Mouse (Mus musculus) erythroblast, embryonic 14.5 days (primary cell): ENCODE data around the gene Myh2.

ENCODE experiments used
- GATA1 ChIP-seq: IDR thresholded peaks from 2 replicates; pipeline ENCODE4 v1.6.1; 2012; ENCODE audit warnings: low read length, inconsistent platforms, mixed read lengths
- TAL1 ChIP-seq: IDR thresholded peaks from 3 replicates; pipeline ENCODE4 v1.6.1; 2012; ENCODE audit warnings: low read length, inconsistent platforms, mixed read lengths

DNA sequence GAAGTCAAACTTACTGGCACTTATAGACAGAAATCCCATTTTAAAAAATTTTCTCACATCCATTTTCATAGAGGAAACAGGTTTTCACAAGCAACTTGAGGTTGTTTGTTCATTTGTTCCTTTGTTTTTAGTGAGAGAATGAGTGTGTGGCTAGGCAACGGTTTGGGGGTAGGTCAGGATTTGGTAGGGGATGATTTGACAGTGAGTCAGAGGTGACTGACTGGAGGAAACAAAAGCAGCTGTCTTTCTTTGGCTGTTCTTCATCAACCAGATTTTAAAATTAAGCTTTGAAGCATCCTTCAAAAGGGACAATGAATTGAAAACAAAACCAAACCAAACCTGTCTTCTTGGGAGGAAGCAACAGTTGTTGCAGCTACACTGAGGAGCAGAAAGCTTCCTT lies 28.5 kb downstream of the Myh2 start:
- TF ChIP-seq GATA1: no peak
- no peak for TF ChIP-seq TAL1
